Mouse (Mus musculus) intestine, embryonic 15.5 days (tissue): ENCODE results near the gene Tnrc6a. TPM values are rescaled to one million over a fixed set of nuclear protein-coding genes. Genes with fewer than 3 reads are reported as not detected.

Source experiments
- ATAC-seq: fragments of 200-750 bp; cut with Nextera tagmentation; 2 replicates; pipeline ENCODE4 v1.8.0; 2017; ENCODE audit warnings: moderate TSS enrichment, moderate library complexity
- H3K27ac ChIP-seq: fragments of 300-500 bp; sonication (generic); 2 replicates; pipeline ENCODE4 v1.5.1; 2015; ENCODE audit warnings: mild to moderate bottlenecking, inconsistent platforms
- H3K27me3 ChIP-seq: fragments of 300-500 bp; sonication (generic); replicated peaks from 2 replicates; pipeline ENCODE4 v1.6.1; 2015; ENCODE audit warnings: inconsistent platforms
- H3K36me3 ChIP-seq: fragments of 300-500 bp; sonication (generic); 2 replicates; pipeline ENCODE4 v1.6.1; 2015; ENCODE audit warnings: inconsistent platforms
- H3K4me1 ChIP-seq: fragments of 300-500 bp; sonication (generic); replicated peaks from 2 replicates; pipeline ENCODE4 v1.6.1; 2015; ENCODE audit warnings: inconsistent platforms
- H3K4me2 ChIP-seq: fragments of 300-500 bp; sonication (generic); replicated peaks from 2 replicates; pipeline ENCODE4 v1.6.1; 2015; ENCODE audit warnings: mild to moderate bottlenecking, inconsistent platforms
- H3K4me3 ChIP-seq: fragments of 300-500 bp; sonication (generic); replicated peaks from 2 replicates; pipeline ENCODE4 v1.5.1; 2015; ENCODE audit warnings: inconsistent platforms
- H3K9ac ChIP-seq: fragments of 300-500 bp; sonication (generic); 2 replicates; pipeline ENCODE4 v1.6.1; 2015; ENCODE audit warnings: inconsistent platforms
- H3K9me3 ChIP-seq: fragments of 300-500 bp; sonication (generic); 2 replicates; pipeline ENCODE4 v1.6.1; 2016; ENCODE audit warnings: inconsistent platforms
- WGBS: fragments of 180-500 bp; shearing (Covaris S2); methylation state at CpG from one replicate; pipeline ENCODE4 v1.1.7; 2015; 5-methylcytosine and 5-hydroxymethylcytosine counted together
- polyA plus RNA-seq: library from polyadenylated mRNA; unstranded; fragments of >200 nt; fragmentation: Nextera tagmentation; extraction: Ambion mirVana; gene quantifications from 2 replicates; pipeline ENCODE4 v1.2.1, GENCODE M21; 2015

Tnrc6a gene
- polyA plus RNA-seq, 1 experiment from 2014 or later: 38.3 TPM

GRCm38 (mm10) chr7:123199151-123199550, 75.5 kb downstream of the Tnrc6a start:
- H3K27ac ChIP-seq: peak overlapping the region; percentile 44
- no peak overlapping the region for H3K4me2 ChIP-seq
- H3K9ac ChIP-seq: no peak overlapping the region
- H3K27me3 ChIP-seq: no peaks in the 10 kb centered on the region
- H3K4me1 ChIP-seq: no peaks in the 10 kb centered on the region
- ATAC-seq: peak; percentile 21; the same call in 1 of the 2 replicates
- whole genome bisulfite sequencing: 65% methylated on average over 3 of the region's 3 CpGs
- no peaks in the 10 kb centered on the region for H3K9me3 ChIP-seq
- H3K36me3 ChIP-seq: 0 out of 2 replicates have a peak, but pooled peaks cover 3% of the 10 kb centered on the region
- H3K4me3 ChIP-seq: no peak overlapping the region

- 87% methylated on average over 15 of the region's 15 CpGs for WGBS
- Histone ChIP-seq H3K27ac (no peak overlapping the region), H3K4me2 (no peak overlapping the region), H3K27me3 (no peaks in the 10 kb centered on the region), H3K4me1 (no peaks in the 10 kb centered on the region), H3K36me3 (0 out of 2 replicates have a peak, but pooled peaks cover 3% of the 10 kb centered on the region), H3K9ac (no peak overlapping the region), H3K4me3 (no peak overlapping the region), H3K9me3 (no peaks in the 10 kb centered on the region)
- peak; percentile 19; the same call in 1 of the 2 replicates for ATAC-seq
These were observed 76.0 kb downstream of the Tnrc6a start for GRCm38 (mm10) chr7:123199656-123200206.

GRCm38 (mm10) chr7:123200722-123201121, 77.0 kb downstream of the Tnrc6a start:
- 77% methylated on average over 9 of the region's 9 CpGs for WGBS

GRCm38 (mm10) chr7:123205261-123205660, 81.6 kb downstream of the Tnrc6a start:
- Histone ChIP-seq H3K27ac (no peak overlapping the region), H3K9me3 (no peaks in the 10 kb centered on the region), H3K27me3 (no peaks in the 10 kb centered on the region), H3K4me3 (no peak overlapping the region), H3K36me3 (no peaks in the 10 kb centered on the region), H3K4me1 (peaks cover 6% of the 10 kb centered on the region; the same call in 1 of the 2 replicates), H3K4me2 (no peak overlapping the region), H3K9ac (no peak overlapping the region)
- ATAC-seq: no peak
- WGBS: 31% methylated on average over 14 of the region's 14 CpGs

More at GRCm38 (mm10) chr7:123200722-123201121, 77.0 kb downstream of the Tnrc6a start:
- H3K27ac ChIP-seq: no peak overlapping the region
- ATAC-seq: no peak
- H3K4me1 ChIP-seq: no peaks in the 10 kb centered on the region
- H3K4me2 ChIP-seq: no peak overlapping the region
- no peak overlapping the region for H3K9ac ChIP-seq
- H3K9me3 ChIP-seq: no peaks in the 10 kb centered on the region
- no peaks in the 10 kb centered on the region for H3K36me3 ChIP-seq
- H3K4me3 ChIP-seq: no peak overlapping the region
- H3K27me3 ChIP-seq: no peaks in the 10 kb centered on the region

- H3K27me3 ChIP-seq: no peaks in the 10 kb centered on the region
- no peak for ATAC-seq
- H3K9me3 ChIP-seq: no peaks in the 10 kb centered on the region
- WGBS: 66% methylated on average over 6 of the region's 6 CpGs
- H3K36me3 ChIP-seq: no peaks in the 10 kb centered on the region
- no peak overlapping the region for H3K9ac ChIP-seq
- H3K4me2 ChIP-seq: no peak overlapping the region
- no peak overlapping the region for H3K27ac ChIP-seq
- H3K4me3 ChIP-seq: no peak overlapping the region
- H3K4me1 ChIP-seq: peaks cover 6% of the 10 kb centered on the region; the same call in 1 of the 2 replicates
These were observed 83.9 kb downstream of the Tnrc6a start for GRCm38 (mm10) chr7:123207561-123207960.

GRCm38 (mm10) chr7:123209864-123210263, 86.2 kb downstream of the Tnrc6a start:
- no peaks in the 10 kb centered on the region for H3K27me3 ChIP-seq
- H3K9ac ChIP-seq: no peak overlapping the region
- no peaks in the 10 kb centered on the region for H3K36me3 ChIP-seq
- 39% methylated on average over 9 of the region's 9 CpGs for WGBS
- no peak overlapping the region for H3K27ac ChIP-seq
- ATAC-seq: peak; percentile 34
- H3K4me3 ChIP-seq: no peak overlapping the region
- no peaks in the 10 kb centered on the region for H3K9me3 ChIP-seq
- H3K4me1 ChIP-seq: peaks cover 17% of the 10 kb centered on the region
- H3K4me2 ChIP-seq: no peak overlapping the region

- H3K4me1 ChIP-seq: peaks cover 18% of the 10 kb centered on the region
- no peak overlapping the region for H3K4me3 ChIP-seq
- no peaks in the 10 kb centered on the region for H3K36me3 ChIP-seq
- H3K4me2 ChIP-seq: no peak overlapping the region
- 63% methylated on average over 5 of the region's 5 CpGs for WGBS
- no peak for ATAC-seq
- no peaks in the 10 kb centered on the region for H3K9me3 ChIP-seq
- no peaks in the 10 kb centered on the region for H3K27me3 ChIP-seq
- no peak overlapping the region for H3K9ac ChIP-seq
- no peak overlapping the region for H3K27ac ChIP-seq
These were observed 87.8 kb downstream of the Tnrc6a start for GRCm38 (mm10) chr7:123211461-123211860.

GRCm38 (mm10) chr7:123212316-123212715, 88.6 kb downstream of the Tnrc6a start:
- Histone ChIP-seq H3K4me3 (no peak overlapping the region), H3K4me2 (no peak overlapping the region), H3K27ac (no peak overlapping the region), H3K27me3 (no peaks in the 10 kb centered on the region), H3K9ac (no peak overlapping the region), H3K4me1 (peaks cover 18% of the 10 kb centered on the region), H3K9me3 (no peaks in the 10 kb centered on the region), H3K36me3 (no peaks in the 10 kb centered on the region)
- ATAC-seq: no peak
- 84% methylated on average over 5 of the region's 5 CpGs for whole genome bisulfite sequencing

GRCm38 (mm10) chr7:123214365-123215075, 90.8 kb downstream of the Tnrc6a start, which contains the start of gene Slc5a11:
TSS of gene Slc5a11 (plus strand) at chr7:123214780.
- peak within 1 kb of the TSS; percentile 44 for H3K4me2 ChIP-seq
- H3K9ac ChIP-seq: peak within 1 kb of the TSS; percentile 26; the same call in 1 of the 2 replicates
- peak within 1 kb of the TSS; percentile 19 for H3K4me3 ChIP-seq
- no peaks in the 10 kb centered on the region for H3K9me3 ChIP-seq
- peak; percentile 87 for ATAC-seq
- H3K36me3 ChIP-seq: no peaks in the 10 kb centered on the region
- H3K4me1 ChIP-seq: peaks cover 19% of the 10 kb centered on the region
- H3K27me3 ChIP-seq: no peaks in the 10 kb centered on the region
- WGBS: 38% methylated on average over 8 of the region's 8 CpGs
- H3K27ac ChIP-seq: peak within 1 kb of the TSS; percentile 82

- Histone ChIP-seq H3K4me1 (peaks cover 20% of the 10 kb centered on the region), H3K9ac (peak overlapping the region; percentile 26; the same call in 1 of the 2 replicates), H3K9me3 (no peaks in the 10 kb centered on the region), H3K27me3 (no peaks in the 10 kb centered on the region), H3K4me3 (peak overlapping the region; percentile 19), H3K27ac (peak overlapping the region; percentile 82), H3K36me3 (no peaks in the 10 kb centered on the region), H3K4me2 (peak overlapping the region; percentile 44)
- 66% methylated on average over 2 of the region's 2 CpGs for WGBS
- ATAC-seq: peak; percentile 11
These were observed 91.5 kb downstream of the Tnrc6a start for GRCm38 (mm10) chr7:123215138-123215537.

- ATAC-seq: no peak
- WGBS: 71% methylated on average over 7 of the region's 7 CpGs
- Histone ChIP-seq H3K27ac (no peak overlapping the region), H3K36me3 (no peaks in the 10 kb centered on the region), H3K9ac (no peak overlapping the region), H3K9me3 (no peaks in the 10 kb centered on the region), H3K27me3 (no peaks in the 10 kb centered on the region), H3K4me1 (peaks cover 23% of the 10 kb centered on the region), H3K4me3 (no peak overlapping the region), H3K4me2 (no peak overlapping the region)
These were observed 94.0 kb downstream of the Tnrc6a start for GRCm38 (mm10) chr7:123217448-123218354.

- WGBS: 53% methylated on average over 6 of the region's 6 CpGs
These were observed 94.9 kb downstream of the Tnrc6a start for GRCm38 (mm10) chr7:123218620-123219019.

More at GRCm38 (mm10) chr7:123218620-123219019, 94.9 kb downstream of the Tnrc6a start:
- no peak for ATAC-seq
- Histone ChIP-seq H3K27me3 (no peaks in the 10 kb centered on the region), H3K4me2 (no peak overlapping the region), H3K9me3 (no peaks in the 10 kb centered on the region), H3K27ac (no peak overlapping the region), H3K9ac (no peak overlapping the region), H3K4me3 (no peak overlapping the region), H3K36me3 (no peaks in the 10 kb centered on the region), H3K4me1 (peaks cover 23% of the 10 kb centered on the region)
